Mouse (Mus musculus): Measurements from ENCODE around the gene Adgrb2.

- TF ChIP-seq POLR2A (IDR thresholded peaks at IDR 0.05; ENCODE audit: control insufficient read depth in 1 of 2, insufficient read depth in 1 of 2, low read depth in 1 of 2, low read length in 2 of 2, poor library complexity in 1 of 2) (no peak), CTCF (IDR thresholded peaks at IDR 0.05 in 2 of 3, conservative IDR thresholded peaks at IDR 0.05 in 1 of 3; ENCODE audit: control insufficient read depth in 1 of 3, insufficient read depth in 1 of 3, low read depth in 2 of 3, low read length in 3 of 3, poor library complexity in 1 of 3, severe bottlenecking in 1 of 3) (no peak), ETS1 (IDR thresholded peaks at IDR 0.05; ENCODE audit: low read depth, low read length) (no peak), USF1 (IDR thresholded peaks at IDR 0.05; ENCODE audit: low read depth, low read length) (no peak), MXI1 (IDR thresholded peaks at IDR 0.05; ENCODE audit: low read depth, low read length) (no peak), CHD1 (IDR thresholded peaks at IDR 0.05; ENCODE audit: low read depth, low read length) (no peak), KAT2A (conservative IDR thresholded peaks at IDR 0.05; ENCODE audit: low read depth, low read length) (no peak), MAX (IDR thresholded peaks at IDR 0.05; ENCODE audit: low read length) (no peak), MYC (IDR thresholded peaks at IDR 0.05; ENCODE audit: low read depth, low read length) (no peak), USF2 (IDR thresholded peaks at IDR 0.05; ENCODE audit: borderline replicate concordance in 1 of 2, insufficient read depth in 1 of 2, low read depth in 1 of 2, low read length in 2 of 2) (no peak)
Measured at GRCm38 (mm10) chr4:130070523-130070922, 85.9 kb downstream of the Adgrb2 start.

Data from MEL (cell line).